Mouse (Mus musculus): ENCODE measurements around the gene Gm5089. TPM values are rescaled to one million over a fixed set of nuclear protein-coding genes. Genes with fewer than 3 reads are reported as not detected.

Gm5089 gene
- total RNA-seq, 1 experiment from 2014 or later: not detected

DNA sequence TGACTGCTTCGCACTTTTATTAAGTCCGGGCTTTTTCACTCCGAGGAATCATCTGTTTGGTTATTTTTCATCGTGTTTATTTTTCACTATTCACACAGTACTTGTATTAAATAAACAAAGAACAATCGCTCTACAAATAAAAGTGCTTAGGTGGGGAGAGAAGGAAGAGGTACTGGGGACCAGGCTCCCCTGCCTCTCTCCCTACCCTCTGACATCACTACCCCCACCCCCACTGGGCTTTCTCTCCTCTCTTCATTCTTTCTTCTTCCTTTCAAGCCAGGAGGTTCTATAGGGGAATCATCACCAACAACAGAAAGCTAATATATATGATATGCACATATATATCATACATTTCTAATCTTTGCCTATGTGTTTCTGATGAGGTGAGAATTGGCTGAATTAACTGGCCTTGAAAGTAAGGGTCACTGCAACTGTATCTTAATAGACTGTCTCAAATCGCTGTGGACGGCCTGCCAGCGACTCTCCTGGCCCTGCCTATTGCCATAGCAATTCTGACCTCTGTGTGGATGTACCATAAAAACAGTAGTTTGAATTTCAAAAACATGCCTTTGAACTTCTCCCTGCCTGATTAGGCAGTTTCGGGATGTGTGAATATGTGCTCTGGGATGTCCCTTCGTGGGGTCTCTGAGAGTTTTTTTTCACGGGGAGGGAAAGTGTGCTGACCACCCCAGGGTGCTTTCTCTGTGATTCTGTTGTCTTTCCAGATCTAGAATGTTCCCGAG, 3.3 kb upstream of the Gm5089 start:
- ATAC-seq (replicated peaks in 1 of 2; ENCODE audit: insufficient read depth in 1 of 2, low FRiP score in 2 of 2, low TSS enrichment in 1 of 2, low read depth in 1 of 2, poor library complexity in 2 of 2, severe bottlenecking in 2 of 2): no peak

- ATAC-seq (replicated peaks in 1 of 2; ENCODE audit: insufficient read depth in 1 of 2, low FRiP score in 2 of 2, low TSS enrichment in 1 of 2, low read depth in 1 of 2, poor library complexity in 2 of 2, severe bottlenecking in 2 of 2): peak; percentile 56 to 62
Measured at GRCm38 (mm10) chr14:122453388-122453995, 2.6 kb upstream of the Gm5089 start.

- ATAC-seq (replicated peaks in 1 of 2; ENCODE audit: insufficient read depth in 1 of 2, low FRiP score in 2 of 2, low TSS enrichment in 1 of 2, low read depth in 1 of 2, poor library complexity in 2 of 2, severe bottlenecking in 2 of 2): no peak
Measured at GRCm38 (mm10) chr14:122452701-122453387, 1.9 kb upstream of the Gm5089 start.

DNA sequence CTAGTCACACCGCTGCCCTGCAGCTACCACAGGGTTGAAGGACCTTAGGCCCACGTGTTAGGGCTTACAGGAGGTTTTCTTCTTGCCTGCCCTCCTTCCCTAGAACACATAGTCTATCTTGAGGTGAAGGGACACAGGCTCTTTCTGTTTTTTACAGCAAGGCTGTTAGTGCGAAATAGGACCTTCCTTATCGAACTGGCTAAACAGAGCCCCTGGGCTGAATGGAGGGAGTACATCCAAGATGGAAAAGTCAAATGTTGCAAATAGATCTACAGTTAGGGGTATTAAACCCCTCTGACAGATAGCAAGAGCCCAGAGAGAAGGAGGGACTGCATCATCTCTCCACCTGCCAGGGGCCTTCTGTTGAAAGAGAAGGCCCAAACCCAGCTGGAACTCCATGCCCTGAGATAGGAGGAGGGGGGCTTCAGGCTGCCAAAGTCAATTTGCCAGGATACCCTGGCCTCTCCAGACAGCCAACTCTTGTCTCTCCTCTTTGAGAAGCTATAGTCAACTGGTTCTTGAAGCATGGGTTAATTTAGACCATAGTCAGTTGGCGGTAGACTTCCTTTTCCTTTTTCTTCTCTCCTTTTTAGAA, 733 bp upstream of the Gm5089 start:
- ATAC-seq (replicated peaks in 1 of 2; ENCODE audit: insufficient read depth in 1 of 2, low FRiP score in 2 of 2, low TSS enrichment in 1 of 2, low read depth in 1 of 2, poor library complexity in 2 of 2, severe bottlenecking in 2 of 2): no peak

- ATAC-seq (replicated peaks in 1 of 2; ENCODE audit: insufficient read depth in 1 of 2, low FRiP score in 2 of 2, low TSS enrichment in 1 of 2, low read depth in 1 of 2, poor library complexity in 2 of 2, severe bottlenecking in 2 of 2): peak; percentile 17 to 26; a peak in 2 of 4 replicates
Measured at GRCm38 (mm10) chr14:122449601-122450495, 1.1 kb downstream of the Gm5089 start.

GRCm38 (mm10) chr14:122436850-122437249, 14.1 kb downstream of the Gm5089 start:
- ATAC-seq (replicated peaks in 1 of 2; ENCODE audit: insufficient read depth in 1 of 2, low FRiP score in 2 of 2, low TSS enrichment in 1 of 2, low read depth in 1 of 2, poor library complexity in 2 of 2, severe bottlenecking in 2 of 2): no peak

- ATAC-seq (replicated peaks in 1 of 2; ENCODE audit: insufficient read depth in 1 of 2, low FRiP score in 2 of 2, low TSS enrichment in 1 of 2, low read depth in 1 of 2, poor library complexity in 2 of 2, severe bottlenecking in 2 of 2): peak; percentile 36 to 37; a peak in 1 of 4 replicates
Measured at GRCm38 (mm10) chr14:122434039-122434438, 16.9 kb downstream of the Gm5089 start.

DNA sequence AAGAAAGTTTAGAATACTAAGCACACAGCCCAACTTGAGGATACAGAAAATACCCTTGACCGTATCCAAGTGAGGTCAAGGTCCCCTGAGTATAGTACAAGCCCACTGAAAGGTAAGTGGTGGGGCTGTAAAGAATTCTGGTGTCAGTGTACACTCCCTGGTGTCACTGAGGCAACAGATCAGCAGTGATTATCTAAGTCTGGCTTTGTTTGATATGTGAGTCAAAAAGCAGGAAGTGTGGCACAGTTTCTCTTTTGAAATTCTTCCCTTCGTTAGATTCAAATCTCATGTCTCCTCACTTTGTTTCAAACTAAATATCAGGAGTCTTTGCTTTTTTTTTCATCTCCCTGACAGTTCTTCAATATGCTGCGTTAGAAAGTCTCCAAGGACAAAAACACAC, 18.4 kb downstream of the Gm5089 start:
- ATAC-seq (replicated peaks in 1 of 2; ENCODE audit: insufficient read depth in 1 of 2, low FRiP score in 2 of 2, low TSS enrichment in 1 of 2, low read depth in 1 of 2, poor library complexity in 2 of 2, severe bottlenecking in 2 of 2): no peak

DNA sequence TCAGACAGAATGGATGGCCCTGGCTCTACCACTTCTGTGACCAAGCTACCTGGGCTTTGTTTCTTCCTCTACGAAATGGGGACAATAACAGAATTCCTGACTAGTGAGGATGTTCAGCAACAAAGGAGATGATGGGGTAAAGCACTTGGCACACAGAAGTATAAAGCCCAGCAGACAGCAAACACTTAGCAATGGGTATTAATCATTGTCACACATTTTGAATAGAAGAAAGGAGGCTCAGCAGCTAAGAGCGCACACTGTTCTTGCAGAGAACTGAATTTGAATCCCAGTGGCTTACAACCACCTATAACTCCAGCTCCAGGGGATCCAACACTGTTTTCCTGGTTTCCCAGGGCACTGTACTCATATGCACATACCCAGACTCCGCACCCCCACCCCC, 23.3 kb downstream of the Gm5089 start:
- no peak for ATAC-seq (replicated peaks in 1 of 2; ENCODE audit: insufficient read depth in 1 of 2, low FRiP score in 2 of 2, low TSS enrichment in 1 of 2, low read depth in 1 of 2, poor library complexity in 2 of 2, severe bottlenecking in 2 of 2)

GRCm38 (mm10) chr14:122427204-122427560, 23.7 kb downstream of the Gm5089 start:
- no peak for ATAC-seq (replicated peaks in 1 of 2; ENCODE audit: insufficient read depth in 1 of 2, low FRiP score in 2 of 2, low TSS enrichment in 1 of 2, low read depth in 1 of 2, poor library complexity in 2 of 2, severe bottlenecking in 2 of 2)

DNA sequence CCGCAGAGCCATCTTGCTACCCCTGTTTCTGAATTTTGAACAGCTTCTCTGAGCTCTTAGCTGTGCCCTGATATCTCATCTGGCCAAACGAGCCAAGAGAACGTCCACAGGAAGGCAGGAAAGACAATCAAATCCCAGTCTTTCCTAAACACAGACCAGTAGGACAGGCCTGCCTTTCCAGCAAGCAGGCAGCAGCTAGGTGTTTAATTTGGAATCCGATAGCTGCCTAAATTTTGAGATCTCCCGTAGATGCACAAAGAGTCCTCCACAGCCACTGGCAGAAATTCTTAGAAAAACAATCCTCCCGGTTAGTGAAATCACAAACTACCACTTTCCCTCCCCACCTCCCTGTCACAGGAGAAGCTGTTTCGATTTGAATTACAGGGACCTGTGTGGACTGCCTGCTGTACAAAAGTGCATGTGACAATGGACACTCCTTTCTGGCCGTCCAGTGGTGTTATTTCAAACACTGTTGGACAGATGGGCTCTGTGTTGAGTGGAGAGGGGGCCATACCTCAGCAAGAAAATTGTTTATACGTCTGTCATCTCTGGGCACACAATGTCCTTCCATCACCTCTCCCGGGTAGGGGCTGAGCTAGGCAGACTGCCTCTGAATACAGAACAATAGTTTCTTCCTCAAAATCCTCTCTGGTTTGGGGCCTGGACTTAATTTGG, 24.2 kb downstream of the Gm5089 start:
- no peak for ATAC-seq (replicated peaks in 1 of 2; ENCODE audit: insufficient read depth in 1 of 2, low FRiP score in 2 of 2, low TSS enrichment in 1 of 2, low read depth in 1 of 2, poor library complexity in 2 of 2, severe bottlenecking in 2 of 2)

- no peak for ATAC-seq (replicated peaks in 1 of 2; ENCODE audit: insufficient read depth in 1 of 2, low FRiP score in 2 of 2, low TSS enrichment in 1 of 2, low read depth in 1 of 2, poor library complexity in 2 of 2, severe bottlenecking in 2 of 2)
Measured at GRCm38 (mm10) chr14:122424441-122424840, 26.5 kb downstream of the Gm5089 start.

DNA sequence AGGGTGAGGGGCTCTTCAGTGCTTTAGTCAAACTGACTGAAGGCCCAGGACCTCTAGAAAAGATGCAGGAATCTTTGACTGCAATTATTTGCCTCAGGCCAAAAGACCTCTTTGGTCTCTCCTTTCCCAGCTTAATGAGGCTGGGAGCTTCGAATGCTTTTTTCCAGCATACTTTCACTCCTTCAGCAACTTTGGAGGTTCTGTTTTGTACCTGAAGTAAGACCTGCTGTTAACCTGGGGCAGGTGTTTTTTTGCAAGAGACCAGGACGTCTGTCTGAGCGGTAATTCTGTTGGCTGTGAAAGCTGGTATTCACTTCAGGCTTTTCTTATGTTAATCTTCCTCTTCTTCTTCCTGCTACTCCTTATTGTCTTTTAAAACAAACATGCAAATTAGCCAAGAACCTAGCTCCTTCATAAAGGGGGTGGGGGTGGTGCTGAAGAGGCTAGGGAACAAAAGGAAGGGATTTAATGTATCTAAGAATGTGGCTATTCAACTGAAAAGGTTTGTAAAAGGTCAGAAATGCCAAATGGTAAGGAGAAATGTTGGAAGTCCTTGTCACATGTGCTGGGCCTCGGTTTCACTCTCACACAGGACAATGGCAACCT, 34.6 kb downstream of the Gm5089 start:
- ATAC-seq (replicated peaks in 1 of 2; ENCODE audit: insufficient read depth in 1 of 2, low FRiP score in 2 of 2, low TSS enrichment in 1 of 2, low read depth in 1 of 2, poor library complexity in 2 of 2, severe bottlenecking in 2 of 2): no peak

DNA sequence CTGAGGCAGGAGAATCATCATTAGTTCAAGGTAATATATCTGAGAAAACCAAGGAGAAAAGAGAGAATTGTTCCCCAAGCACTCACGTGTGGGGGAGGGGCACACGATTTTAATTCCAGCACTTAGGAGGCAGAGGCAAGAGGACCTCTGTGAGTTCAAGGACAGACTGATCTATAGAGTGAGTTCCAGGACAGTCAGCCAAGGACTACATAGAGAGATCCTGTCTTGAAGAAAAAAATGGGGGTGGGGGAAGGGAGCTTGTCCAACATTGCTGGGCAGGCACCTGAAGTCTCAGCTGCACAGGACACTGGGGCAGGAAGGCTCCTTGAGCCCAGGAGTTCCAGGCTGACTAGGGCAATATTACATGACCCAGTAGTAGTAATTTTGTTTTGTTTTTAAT, 36.1 kb downstream of the Gm5089 start:
- ATAC-seq (replicated peaks in 1 of 2; ENCODE audit: insufficient read depth in 1 of 2, low FRiP score in 2 of 2, low TSS enrichment in 1 of 2, low read depth in 1 of 2, poor library complexity in 2 of 2, severe bottlenecking in 2 of 2): no peak

DNA sequence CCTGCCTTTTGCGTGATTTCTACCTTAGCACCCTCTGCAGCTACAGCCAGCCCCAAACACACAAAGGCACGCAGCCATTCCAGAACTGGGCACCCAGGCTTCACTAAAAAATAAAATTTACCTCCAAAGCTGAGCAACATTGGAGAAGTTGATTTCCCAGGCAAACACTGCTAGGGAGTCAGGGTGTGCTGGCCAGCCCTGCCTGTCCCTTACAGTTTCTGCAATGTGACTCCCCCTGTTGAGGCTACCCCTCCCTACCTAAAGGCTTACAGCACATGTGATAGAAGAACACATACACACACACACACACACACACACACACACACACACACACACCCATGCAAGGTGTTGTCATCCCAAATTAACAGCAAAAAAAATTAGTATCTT, 37.4 kb downstream of the Gm5089 start:
- no peak for ATAC-seq (replicated peaks in 1 of 2; ENCODE audit: insufficient read depth in 1 of 2, low FRiP score in 2 of 2, low TSS enrichment in 1 of 2, low read depth in 1 of 2, poor library complexity in 2 of 2, severe bottlenecking in 2 of 2)

DNA sequence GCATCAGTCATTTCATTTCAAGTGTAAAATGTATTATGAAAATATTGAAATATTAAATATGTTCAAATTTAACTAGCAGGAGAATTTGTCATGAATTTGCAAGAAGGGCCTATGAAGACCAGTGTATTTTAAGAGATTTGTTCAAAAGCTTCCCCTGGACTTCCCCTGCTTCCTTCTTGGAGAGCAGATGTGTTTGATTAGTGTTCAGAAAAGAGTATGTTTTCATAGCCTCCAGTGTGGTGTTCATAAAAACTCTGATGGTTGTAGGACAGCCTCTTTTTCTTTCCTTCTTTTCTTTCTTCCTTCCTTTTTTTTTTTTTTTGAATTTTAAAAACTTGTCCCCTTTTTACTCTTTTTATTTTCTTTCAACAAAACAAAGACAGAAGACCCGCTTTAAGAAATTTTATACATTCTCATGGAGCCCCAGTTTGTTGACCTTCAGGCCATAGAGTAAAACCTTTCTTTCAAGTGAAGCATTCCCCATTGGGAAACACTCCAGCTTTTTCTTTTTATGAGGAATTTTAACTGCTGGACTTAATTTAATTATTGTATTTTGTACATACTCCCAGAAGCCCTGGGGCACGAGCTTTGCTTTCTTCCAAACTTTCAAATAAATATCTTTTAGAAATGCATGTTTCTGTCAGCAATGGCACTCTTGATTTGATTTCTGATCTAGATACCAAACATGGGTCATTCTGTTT, 37.9 kb downstream of the Gm5089 start:
- ATAC-seq (replicated peaks in 1 of 2; ENCODE audit: insufficient read depth in 1 of 2, low FRiP score in 2 of 2, low TSS enrichment in 1 of 2, low read depth in 1 of 2, poor library complexity in 2 of 2, severe bottlenecking in 2 of 2): no peak

Measured in hematopoietic stem cell, adult 5-6 weeks (primary cell).